Mouse (Mus musculus): ENCODE data around the gene Mfsd13b.

DNA sequence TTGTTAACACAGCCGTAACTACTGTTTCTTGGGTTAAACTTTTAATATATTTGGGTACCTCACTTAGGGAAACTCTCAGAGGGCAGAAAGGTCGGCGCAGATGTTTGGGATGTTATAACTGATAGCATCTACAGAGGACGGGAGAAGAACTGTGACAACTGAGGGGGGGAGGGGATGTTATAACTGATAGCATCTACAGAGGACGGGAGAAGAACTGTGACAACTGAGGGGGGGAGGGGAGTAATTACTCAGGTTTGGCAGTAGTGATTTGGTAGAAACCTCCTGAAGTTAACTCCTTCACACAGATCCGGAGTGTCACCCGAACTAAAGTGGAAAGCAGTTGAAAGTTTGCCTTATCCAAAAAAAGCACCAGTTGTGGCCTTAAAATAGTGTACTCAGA is 659 bp downstream of the Mfsd13b start:
- TF ChIP-seq HCFC1 (IDR thresholded peaks at IDR 0.05; ENCODE audit: low read depth, low read length) (no peak), CTCF (conservative IDR thresholded peaks at IDR 0.05 in 1 of 2, IDR thresholded peaks at IDR 0.05 in 1 of 2; ENCODE audit: low read depth in 2 of 2, low read length in 2 of 2) (no peak), TCF12 (IDR thresholded peaks at IDR 0.05; ENCODE audit: low read depth, low read length) (no peak), E2F4 (IDR thresholded peaks at IDR 0.05; ENCODE audit: insufficient replicate concordance, low read depth, low read length) (no peak)

Data from CH12.LX (cell line).